In genomic region chr7:144180885-144181284, GRCm38 (mm10) we compare ENCODE assay signal across 9 mouse cellular contexts.
DNase-seq lines count a peak whose midpoint lies in the region; ATAC-seq and TF ChIP-seq lines count a peak whose summit lies in the region.
"Had no signal": no experiment of that assay in that cellular context is flagged by ENCODE, and none has a peak within 500 bp of the region (broad histone marks: within the 10 kb centered on the region; RNA-seq: fewer than 3 reads in every experiment).

No protein-coding gene starts in this region.

- no peak for TF ChIP-seq EP300 in heart, adult 2 months (IDR thresholded peaks at IDR 0.05; ENCODE audit: insufficient read depth, low read depth, low read length)
- no peak for TF ChIP-seq EP300 in MEL (IDR thresholded peaks at IDR 0.05; ENCODE audit: low read depth in 1 of 2, low read length in 2 of 2)

- intact Hi-C loops in heart, adult 2 months (cut with DNase I): loop anchor here (5.0 kb wide), 1 partner anchor 84 kb away; no protein-coding TSS in a partner anchor
- intact Hi-C loops in left cerebral cortex, postnatal 14 days (cut with DNase I): loop anchor here (10.0 kb wide), 1 partner anchor 276 kb away; no protein-coding TSS in a partner anchor

- no peak; the same call in 1 of the 2 replicates for ATAC-seq in heart, embryonic 12.5 days (ENCODE audit: insufficient number of reproducible peaks, low FRiP score)
- ATAC-seq in midbrain, embryonic 14.5 days (ENCODE audit: low FRiP score, low TSS enrichment): no peak; the same call in 1 of the 2 replicates
- 0 out of 2 replicates have a peak, but pooled peaks have one; percentile 37 for ATAC-seq in stomach, embryonic 14.5 days (ENCODE audit: insufficient number of reproducible peaks, insufficient read depth, low FRiP score, low read depth)

- H3K4me2 ChIP-seq in heart, embryonic 12.5 days: no peak overlapping the region
- no peak overlapping the region for H3K4me2 ChIP-seq in midbrain, embryonic 14.5 days (ENCODE audit: low read length)
- H3K4me2 ChIP-seq in stomach, embryonic 14.5 days (replicated peaks; ENCODE audit: low read depth, low read length): no peak overlapping the region

- H3K27me3 ChIP-seq in heart, adult 2 months (ENCODE audit: control insufficient read depth, insufficient read depth, low read length): no peaks in the 10 kb centered on the region
- H3K27me3 ChIP-seq in heart, embryonic 12.5 days (replicated peaks): peaks cover 30% of the 10 kb centered on the region
- no peaks in the 10 kb centered on the region for H3K27me3 ChIP-seq in MEL (ENCODE audit: control insufficient read depth in 1 of 2, insufficient read depth in 2 of 2, low read length in 2 of 2)
- no peaks in the 10 kb centered on the region for H3K27me3 ChIP-seq in midbrain, embryonic 14.5 days (ENCODE audit: control insufficient read depth, insufficient read depth, low read length)
- H3K27me3 ChIP-seq in stomach, embryonic 14.5 days (ENCODE audit: control insufficient read depth, insufficient read depth, low read length): no peaks in the 10 kb centered on the region

- no peaks in the 10 kb centered on the region for H3K9me3 ChIP-seq in heart, embryonic 12.5 days (replicated peaks)
- no peaks in the 10 kb centered on the region for H3K9me3 ChIP-seq in MEL (replicated peaks; ENCODE audit: insufficient read depth, low read length)
- H3K9me3 ChIP-seq in midbrain, embryonic 14.5 days (ENCODE audit: control insufficient read depth, low read length): no peaks in the 10 kb centered on the region
- H3K9me3 ChIP-seq in stomach, embryonic 14.5 days (ENCODE audit: control insufficient read depth, low read depth, low read length): no peaks in the 10 kb centered on the region

- no peak overlapping the region for H3K27ac ChIP-seq in heart, adult 2 months
- H3K27ac ChIP-seq in heart, embryonic 12.5 days (ENCODE audit: poor library complexity, severe bottlenecking): no peak overlapping the region
- no peak overlapping the region for H3K27ac ChIP-seq in MEL (ENCODE audit: control insufficient read depth, low read depth, low read length)
- H3K27ac ChIP-seq in midbrain, embryonic 14.5 days (replicated peaks; ENCODE audit: low read depth, low read length): no peak overlapping the region
- H3K27ac ChIP-seq in stomach, embryonic 14.5 days (ENCODE audit: low read length): no peak overlapping the region
- H3K27ac ChIP-seq: macrophage had no signal

- H3K4me1 ChIP-seq in heart, adult 2 months (ENCODE audit: control insufficient read depth, insufficient read depth, low read length): no peaks in the 10 kb centered on the region
- H3K4me1 ChIP-seq in heart, embryonic 12.5 days (replicated peaks): no peaks in the 10 kb centered on the region
- H3K4me1 ChIP-seq in MEL (ENCODE audit: control insufficient read depth in 1 of 2, insufficient read depth in 2 of 2, low read length in 2 of 2): no peaks in the 10 kb centered on the region
- no peaks in the 10 kb centered on the region for H3K4me1 ChIP-seq in midbrain, embryonic 14.5 days (ENCODE audit: control insufficient read depth, insufficient read depth, low read length)
- no peaks in the 10 kb centered on the region for H3K4me1 ChIP-seq in stomach, embryonic 14.5 days (ENCODE audit: control insufficient read depth, insufficient read depth, low read length)

- TF ChIP-seq POLR2A in heart, adult 2 months (IDR thresholded peaks at IDR 0.05; ENCODE audit: insufficient read depth, low read depth, low read length): no peak
- TF ChIP-seq POLR2A in MEL (IDR thresholded peaks at IDR 0.05; ENCODE audit: control insufficient read depth in 1 of 2, insufficient read depth in 1 of 2, low read depth in 1 of 2, low read length in 2 of 2, poor library complexity in 1 of 2): no peak

- no peaks in the 10 kb centered on the region for H3K79me2 ChIP-seq in heart, adult 2 months (replicated peaks; ENCODE audit: control insufficient read depth, insufficient read depth, low read length)
- no peaks in the 10 kb centered on the region for H3K79me2 ChIP-seq in MEL (ENCODE audit: control insufficient read depth, insufficient read depth, low read length, poor library complexity)

- H3K4me3 ChIP-seq in heart, adult 2 months: no peak overlapping the region
- H3K4me3 ChIP-seq in heart, embryonic 12.5 days: no peak overlapping the region
- H3K4me3 ChIP-seq in MEL (ENCODE audit: control insufficient read depth in 1 of 2, insufficient read depth in 1 of 2, low read depth in 2 of 2, low read length in 2 of 2): no peak overlapping the region
- H3K4me3 ChIP-seq in midbrain, embryonic 14.5 days (replicated peaks; ENCODE audit: low read depth, low read length): no peak overlapping the region
- H3K4me3 ChIP-seq in stomach, embryonic 14.5 days (ENCODE audit: low read depth, low read length): no peak overlapping the region

- peak; percentile 13 to 40 for DNase-seq in heart, adult 2 months
- peak; percentile 9 for DNase-seq in MEL (ENCODE audit: low read depth, low spot score)
- DNase-seq in cerebellum, adult 9-11 months: peak; percentile 27
- DNase-seq in heart, postnatal 4 days: peak; percentile 68
- peak; percentile 58 to 74 for DNase-seq in left cerebral cortex, postnatal 14 days (ENCODE audit: low spot score in 2 of 2)
- DNase-seq in midbrain, embryonic 14.5 days: peak; percentile 86

- WGBS in heart, adult 2 months: 21% methylated on average over 6 of the region's 6 CpGs
- 22% methylated on average over 6 of the region's 6 CpGs for WGBS in heart, embryonic 12.5 days
- WGBS in midbrain, embryonic 14.5 days: 14% methylated on average over 6 of the region's 6 CpGs
- 21% methylated on average over 6 of the region's 6 CpGs for WGBS in stomach, embryonic 14.5 days

- H3K9ac ChIP-seq in heart, adult 2 months (ENCODE audit: low read depth, low read length): no peak overlapping the region
- H3K9ac ChIP-seq in heart, embryonic 12.5 days: no peak overlapping the region
- no peak overlapping the region for H3K9ac ChIP-seq in MEL (ENCODE audit: control insufficient read depth, low read depth, low read length, poor library complexity, severe bottlenecking)
- H3K9ac ChIP-seq in midbrain, embryonic 14.5 days (replicated peaks; ENCODE audit: low read length): no peak overlapping the region
- no peak overlapping the region for H3K9ac ChIP-seq in stomach, embryonic 14.5 days (replicated peaks; ENCODE audit: low read depth, low read length)

- no peaks in the 10 kb centered on the region for H3K36me3 ChIP-seq in heart, adult 2 months (ENCODE audit: control insufficient read depth, insufficient read depth, low read length)
- H3K36me3 ChIP-seq in heart, embryonic 12.5 days: no peaks in the 10 kb centered on the region
- no peaks in the 10 kb centered on the region for H3K36me3 ChIP-seq in MEL (ENCODE audit: control insufficient read depth in 1 of 2, insufficient read depth in 2 of 2, low read length in 2 of 2)
- H3K36me3 ChIP-seq in midbrain, embryonic 14.5 days (ENCODE audit: control insufficient read depth, insufficient read depth, low read length): no peaks in the 10 kb centered on the region
- no peaks in the 10 kb centered on the region for H3K36me3 ChIP-seq in stomach, embryonic 14.5 days (ENCODE audit: control insufficient read depth, insufficient read depth, low read length)

- peak; percentile 82 for TF ChIP-seq CTCF in heart, adult 2 months (IDR thresholded peaks at IDR 0.05)
- TF ChIP-seq CTCF in MEL (IDR thresholded peaks at IDR 0.05 in 2 of 3, conservative IDR thresholded peaks at IDR 0.05 in 1 of 3; ENCODE audit: control insufficient read depth in 1 of 3, insufficient read depth in 1 of 3, low read depth in 2 of 3, low read length in 3 of 3, poor library complexity in 1 of 3, severe bottlenecking in 1 of 3): peak; percentile 10 to 39 (median 18); a peak in 3 of 6 replicates

- no peak for TF ChIP-seq RAD21 in MEL (IDR thresholded peaks at IDR 0.05; ENCODE audit: low read depth, low read length)

TF ChIP-seq in MEL, 35 proteins besides CTCF, POLR2A, EP300 and RAD21:
- TF ChIP-seq TBP (IDR thresholded peaks at IDR 0.05; ENCODE audit: low read depth, low read length): no peak
- no peak for TF ChIP-seq NRF1 (IDR thresholded peaks at IDR 0.05; ENCODE audit: insufficient read depth, low read depth, low read length, poor library complexity, severe bottlenecking)
- TF ChIP-seq KAT2A (conservative IDR thresholded peaks at IDR 0.05; ENCODE audit: low read depth, low read length): no peak
- no peak for TF ChIP-seq ELF1 (IDR thresholded peaks at IDR 0.05; ENCODE audit: low read depth, low read length)
- no peak for TF ChIP-seq GATA1 (IDR thresholded peaks at IDR 0.05; ENCODE audit: low read depth, low read length)
- no peak for TF ChIP-seq BHLHE40 (IDR thresholded peaks at IDR 0.05; ENCODE audit: borderline replicate concordance, low read depth, low read length)
- no peak for TF ChIP-seq USF2 (IDR thresholded peaks at IDR 0.05; ENCODE audit: borderline replicate concordance in 1 of 2, insufficient read depth in 1 of 2, low read depth in 1 of 2, low read length in 2 of 2)
- no peak for TF ChIP-seq MYB (IDR thresholded peaks at IDR 0.05; ENCODE audit: low read depth, low read length)
- no peak for TF ChIP-seq TCF12 (IDR thresholded peaks at IDR 0.05; ENCODE audit: low read depth, low read length)
- TF ChIP-seq MYC (IDR thresholded peaks at IDR 0.05; ENCODE audit: low read depth, low read length): no peak
- no peak for TF ChIP-seq GABPA (IDR thresholded peaks at IDR 0.05; ENCODE audit: low read depth, low read length)
- no peak for TF ChIP-seq E2F4 (IDR thresholded peaks at IDR 0.05; ENCODE audit: borderline replicate concordance, low read depth, low read length)
- TF ChIP-seq HCFC1 (IDR thresholded peaks at IDR 0.05; ENCODE audit: low read depth, low read length): no peak
- TF ChIP-seq POLR2AphosphoS5 (IDR thresholded peaks at IDR 0.05; ENCODE audit: borderline replicate concordance, low read depth, low read length): no peak
- TF ChIP-seq TAL1 (IDR thresholded peaks at IDR 0.05; ENCODE audit: low read length): no peak
- no peak for TF ChIP-seq ZNF384 (IDR thresholded peaks at IDR 0.05; ENCODE audit: low read depth, low read length)
- TF ChIP-seq ZKSCAN1 (IDR thresholded peaks at IDR 0.05; ENCODE audit: low read depth, low read length): no peak
- TF ChIP-seq MAX (IDR thresholded peaks at IDR 0.05; ENCODE audit: low read length): no peak
TF ChIP-seq in MEL: peak in this region for 0.

Comparison
In these comparisons a context has a peak if more than half of its experiments do, and no peak if none do; other contexts are left out.
1. DNase-seq: peak in every context shown above with its lines; median percentile 86 in midbrain, embryonic 14.5 days; 68 in heart, postnatal 4 days; 66 in left cerebral cortex, postnatal 14 days; 27 in cerebellum, adult 9-11 months; 26 in heart, adult 2 months; 9 in MEL.